Mouse (Mus musculus) liver, postnatal 0 days (tissue): ENCODE measurements around the gene Trpm1. TPM values are rescaled to one million over a fixed set of nuclear protein-coding genes. Genes with fewer than 3 reads are reported as not detected.

Experiments
- ATAC-seq: fragments of 200-750 bp; cut with Nextera tagmentation; 2 replicates; pipeline ENCODE4 v1.8.0; 2017; ENCODE audit warnings: mild to moderate bottlenecking, moderate library complexity
- DNase-seq: peaks from one replicate; pipeline ENCODE4 v3.0.0-alpha.2; 2016
- H3K27ac ChIP-seq: fragments of 300-500 bp; sonication (generic); 2 replicates; pipeline ENCODE4 v1.5.1; 2014; ENCODE audit warnings: antibody characterized with exemption, moderate library complexity, mild to moderate bottlenecking, low read depth
- H3K27me3 ChIP-seq: fragments of 300-500 bp; sonication (generic); 2 replicates; pipeline ENCODE4 v1.6.1; 2014; ENCODE audit warnings: low read length, control low read depth, mixed read lengths; ENCODE audit not compliant: insufficient read depth
- H3K36me3 ChIP-seq: fragments of 300-500 bp; sonication (generic); replicated peaks from 2 replicates; pipeline ENCODE4 v1.6.1; 2014; ENCODE audit warnings: mild to moderate bottlenecking, control low read depth, low read length, moderate library complexity, mixed read lengths; ENCODE audit not compliant: insufficient read depth
- H3K4me1 ChIP-seq: fragments of 300-500 bp; sonication (generic); 2 replicates; pipeline ENCODE4 v1.6.1; 2014; ENCODE audit warnings: antibody characterized with exemption, mild to moderate bottlenecking, control low read depth; ENCODE audit not compliant: insufficient read depth
- H3K4me2 ChIP-seq: fragments of 300-500 bp; sonication (generic); 2 replicates; pipeline ENCODE4 v1.6.1; 2014; ENCODE audit warnings: low read depth, mild to moderate bottlenecking, low read length, moderate library complexity, mixed read lengths
- H3K4me3 ChIP-seq: fragments of 300-500 bp; sonication (generic); 2 replicates; pipeline ENCODE4 v1.5.1; 2014; ENCODE audit warnings: low read depth, low read length
- H3K9ac ChIP-seq: fragments of 300-500 bp; sonication (generic); replicated peaks from 2 replicates; pipeline ENCODE4 v1.6.1; 2014; ENCODE audit warnings: mild to moderate bottlenecking, moderate library complexity
- H3K9me3 ChIP-seq: fragments of 300-500 bp; sonication (generic); 2 replicates; pipeline ENCODE4 v1.6.1; 2016; ENCODE audit warnings: mild to moderate bottlenecking, control low read depth, low read length, mixed read lengths
- CTCF ChIP-seq: sonication (generic); IDR thresholded peaks from 2 replicates; pipeline ENCODE4 v1.5.1; 2016; ENCODE audit warnings: antibody characterized with exemption, low read depth
- EP300 ChIP-seq: IDR thresholded peaks from 2 replicates; pipeline ENCODE4 v1.6.1; 2016; ENCODE audit warnings: antibody characterized with exemption, low read depth, mild to moderate bottlenecking
- WGBS: fragments of 180-500 bp; shearing (Covaris S2); extraction: QIAGEN DNeasy Blood & Tissue Kit; methylation state at CpG from one replicate; pipeline ENCODE4 v1.1.7; 2014; ENCODE audit not compliant: insufficient replicate concordance; 5-methylcytosine and 5-hydroxymethylcytosine counted together
- polyA plus RNA-seq: library from polyadenylated mRNA; unstranded; fragments of >200 nt; fragmentation: Nextera tagmentation; extraction: Ambion mirVana; gene quantifications from 2 replicates; pipeline ENCODE4 v1.2.1, GENCODE M21; 2015

Trpm1 gene
- polyA plus RNA-seq, 1 experiment from 2014 or later: not detected

- Histone ChIP-seq H3K4me1 (peaks cover 13% of the 10 kb centered on the region), H3K9me3 (no peaks in the 10 kb centered on the region), H3K27me3 (no peaks in the 10 kb centered on the region), H3K4me3 (0 out of 2 replicates have a peak overlapping the region, but pooled peaks have one; percentile 2), H3K4me2 (peak overlapping the region; percentile 38), H3K36me3 (peaks cover 6% of the 10 kb centered on the region; the same call in 1 of the 2 replicates), H3K9ac (no peak overlapping the region), H3K27ac (0 out of 2 replicates have a peak overlapping the region, but pooled peaks have one; percentile 5)
- WGBS: 63% methylated on average over 7 of the region's 7 CpGs
- DNase-seq (peak; percentile 34), ATAC-seq (no peak)
- TF ChIP-seq EP300: no peak
- no peak for TF ChIP-seq CTCF
Measured at GRCm38 (mm10) chr7:64289416-64289815, 135.8 kb downstream of the Trpm1 start.

- Histone ChIP-seq H3K36me3 (peaks cover 6% of the 10 kb centered on the region; the same call in 1 of the 2 replicates), H3K4me3 (no peak overlapping the region), H3K27me3 (no peaks in the 10 kb centered on the region), H3K27ac (0 out of 2 replicates have a peak overlapping the region, but pooled peaks have one; percentile 55), H3K4me1 (peaks cover 13% of the 10 kb centered on the region), H3K9me3 (no peaks in the 10 kb centered on the region), H3K4me2 (peak overlapping the region; percentile 33; the same call in 1 of the 2 replicates), H3K9ac (no peak overlapping the region)
- WGBS: 79% methylated on average over 6 of the region's 6 CpGs
- TF ChIP-seq CTCF: no peak
- no peak for TF ChIP-seq EP300
- DNase-seq: no peak
- no peak for ATAC-seq
Measured at GRCm38 (mm10) chr7:64290431-64290830, 136.8 kb downstream of the Trpm1 start.

GRCm38 (mm10) chr7:64291722-64292121 lies 138.1 kb downstream of the Trpm1 start:
- ATAC-seq: no peak
- no peak overlapping the region for H3K27ac ChIP-seq
- no peaks in the 10 kb centered on the region for H3K9me3 ChIP-seq
- no peak overlapping the region for H3K4me2 ChIP-seq
- H3K9ac ChIP-seq: no peak overlapping the region
- TF ChIP-seq CTCF (no peak), EP300 (no peak)
- H3K4me3 ChIP-seq: no peak overlapping the region
- WGBS: 89% methylated on average over 10 of the region's 10 CpGs
- peaks cover 6% of the 10 kb centered on the region; the same call in 1 of the 2 replicates for H3K36me3 ChIP-seq
- DNase-seq: no peak
- H3K27me3 ChIP-seq: no peaks in the 10 kb centered on the region
- peaks cover 11% of the 10 kb centered on the region for H3K4me1 ChIP-seq

GRCm38 (mm10) chr7:64296286-64297010 lies 142.8 kb downstream of the Trpm1 start:
- Histone ChIP-seq H3K36me3 (peaks cover 9% of the 10 kb centered on the region), H3K4me1 (0 out of 2 replicates have a peak, but pooled peaks cover 6% of the 10 kb centered on the region), H3K9me3 (no peaks in the 10 kb centered on the region), H3K27ac (no peak overlapping the region), H3K27me3 (no peaks in the 10 kb centered on the region), H3K4me3 (no peak overlapping the region), H3K9ac (no peak overlapping the region), H3K4me2 (no peak overlapping the region)
- WGBS: 77% methylated on average over 5 of the region's 5 CpGs
- ATAC-seq: no peak
- DNase-seq: no peak
- no peak for TF ChIP-seq EP300
- TF ChIP-seq CTCF: no peak

- TF ChIP-seq EP300: no peak
- TF ChIP-seq CTCF: no peak
Measured at GRCm38 (mm10) chr7:64310241-64310640, 156.6 kb downstream of the Trpm1 start.

GRCm38 (mm10) chr7:64310756-64311155 lies 157.1 kb downstream of the Trpm1 start:
- TF ChIP-seq CTCF (no peak), EP300 (no peak)
- ATAC-seq (no peak), DNase-seq (no peak)
- H3K27me3 ChIP-seq: no peaks in the 10 kb centered on the region
- H3K4me3 ChIP-seq: no peak overlapping the region
- H3K9me3 ChIP-seq: no peaks in the 10 kb centered on the region
- H3K27ac ChIP-seq: no peak overlapping the region
- peaks cover 9% of the 10 kb centered on the region for H3K36me3 ChIP-seq
- H3K9ac ChIP-seq: no peak overlapping the region
- WGBS: 63% methylated on average over 2 of the region's 2 CpGs
- H3K4me1 ChIP-seq: no peaks in the 10 kb centered on the region
- H3K4me2 ChIP-seq: no peak overlapping the region

More at GRCm38 (mm10) chr7:64310241-64310640, 156.6 kb downstream of the Trpm1 start:
- peaks cover 8% of the 10 kb centered on the region for H3K36me3 ChIP-seq
- H3K4me2 ChIP-seq: no peak overlapping the region
- H3K4me3 ChIP-seq: no peak overlapping the region
- 85% methylated on average over 7 of the region's 7 CpGs for WGBS
- H3K9ac ChIP-seq: no peak overlapping the region
- no peaks in the 10 kb centered on the region for H3K9me3 ChIP-seq
- H3K4me1 ChIP-seq: no peaks in the 10 kb centered on the region
- DNase-seq: no peak
- no peak overlapping the region for H3K27ac ChIP-seq
- no peaks in the 10 kb centered on the region for H3K27me3 ChIP-seq
- ATAC-seq: no peak
